Mouse (Mus musculus) neural tube, embryonic 13.5 days (tissue): ENCODE results near the gene Pptc7. TPM values are rescaled to one million over a fixed set of nuclear protein-coding genes. Genes with fewer than 3 reads are reported as not detected.
"Not testable (repeated sequence)": the region's sequence is repeated elsewhere in the genome, so short reads cannot be mapped to it uniquely, and the experiment has no call there.

Experiments
- ATAC-seq: fragments of 200-750 bp; cut with Nextera tagmentation; 2 replicates; pipeline ENCODE4 v1.8.0; 2017; ENCODE audit warnings: low read depth, mild to moderate bottlenecking, moderate TSS enrichment, moderate library complexity
- H3K27ac ChIP-seq: fragments of 300-500 bp; sonication (generic); replicated peaks from 2 replicates; pipeline ENCODE4 v1.5.1; 2015; ENCODE audit warnings: moderate library complexity, mild to moderate bottlenecking, inconsistent platforms
- H3K27me3 ChIP-seq: fragments of 300-500 bp; sonication (generic); 2 replicates; pipeline ENCODE4 v1.6.1; 2015; ENCODE audit warnings: mild to moderate bottlenecking, inconsistent platforms
- H3K36me3 ChIP-seq: fragments of 300-500 bp; sonication (generic); 2 replicates; pipeline ENCODE4 v1.6.1; 2015; ENCODE audit warnings: mild to moderate bottlenecking, inconsistent platforms
- H3K4me1 ChIP-seq: fragments of 300-500 bp; sonication (generic); replicated peaks from 2 replicates; pipeline ENCODE4 v1.6.1; 2015; ENCODE audit warnings: inconsistent platforms
- H3K4me2 ChIP-seq: fragments of 300-500 bp; sonication (generic); 2 replicates; pipeline ENCODE4 v1.6.1; 2015; ENCODE audit warnings: inconsistent platforms, mild to moderate bottlenecking, moderate library complexity
- H3K4me3 ChIP-seq: fragments of 300-500 bp; sonication (generic); 2 replicates; pipeline ENCODE4 v1.5.1; 2015; ENCODE audit warnings: mild to moderate bottlenecking, inconsistent platforms
- H3K9ac ChIP-seq: fragments of 300-500 bp; sonication (generic); 2 replicates; pipeline ENCODE4 v1.6.1; 2015; ENCODE audit warnings: moderate library complexity, mild to moderate bottlenecking, inconsistent platforms
- H3K9me3 ChIP-seq: fragments of 300-500 bp; sonication (generic); 2 replicates; pipeline ENCODE4 v1.6.1; 2016; ENCODE audit warnings: inconsistent platforms
- WGBS: fragments of 180-500 bp; shearing (Covaris S2); methylation state at CpG from one replicate; pipeline ENCODE4 v1.1.7; 2015; 5-methylcytosine and 5-hydroxymethylcytosine counted together
- polyA plus RNA-seq: library from polyadenylated mRNA; unstranded; fragments of >200 nt; fragmentation: Nextera tagmentation; extraction: Ambion mirVana; gene quantifications from 2 replicates; pipeline ENCODE4 v1.2.1, GENCODE M21; 2015

The Pptc7 gene
- polyA plus RNA-seq, 1 experiment from 2014 or later, result 8.5 TPM

DNA sequence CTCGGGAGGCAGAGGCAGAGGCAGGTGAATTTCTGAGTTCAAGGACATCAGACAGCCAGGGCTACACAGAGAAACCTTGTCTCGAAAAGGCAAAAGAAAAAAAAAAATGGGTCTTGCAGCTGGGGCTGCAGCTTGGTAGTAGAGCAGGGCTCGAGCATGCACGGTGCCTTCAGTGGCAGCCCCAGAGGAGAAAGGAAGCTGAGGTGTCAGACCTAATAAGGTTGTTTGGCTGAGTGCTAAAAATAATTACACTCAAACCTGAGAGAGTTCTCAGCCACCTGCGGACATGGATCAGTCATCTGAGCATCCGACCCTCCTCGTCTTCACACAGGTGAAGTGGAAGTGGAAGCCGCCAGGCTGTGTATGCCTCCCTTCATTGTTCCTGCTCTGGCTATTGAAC, 26.5 kb downstream of the Pptc7 start:
- H3K9me3 ChIP-seq, result no peaks in the 10 kb centered on the region
- no peak overlapping the region for H3K4me3 ChIP-seq
- ATAC-seq, result no peak
- peaks cover 63% of the 10 kb centered on the region for H3K36me3 ChIP-seq
- no peak overlapping the region for H3K9ac ChIP-seq
- H3K4me2 ChIP-seq, result no peak overlapping the region
- no peaks in the 10 kb centered on the region for H3K27me3 ChIP-seq
- H3K4me1 ChIP-seq, result peaks cover 5% of the 10 kb centered on the region; the same call in 1 of the 2 replicates
- H3K27ac ChIP-seq, result no peak overlapping the region
- WGBS, result 86% methylated on average over 8 of the region's 8 CpGs

DNA sequence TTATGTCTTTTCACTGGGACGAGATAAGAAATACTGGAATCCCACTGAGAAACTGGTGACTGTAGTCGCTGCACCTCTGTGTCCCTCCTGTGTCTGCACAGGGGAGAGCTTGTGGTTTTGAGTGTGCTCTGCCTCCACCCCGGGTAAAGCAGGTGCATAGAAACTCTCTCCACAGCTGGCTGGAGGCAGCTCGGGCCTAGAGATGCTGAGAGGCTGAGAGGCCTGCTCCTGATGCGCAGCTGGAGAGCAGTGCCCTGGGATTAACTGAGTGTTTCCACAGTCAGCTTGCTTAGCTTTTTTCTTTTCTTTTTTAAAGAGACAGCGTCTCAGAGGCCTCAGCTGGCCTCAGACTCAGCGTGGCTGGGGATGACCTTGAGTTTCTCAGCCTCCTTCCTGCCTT, 27.5 kb downstream of the Pptc7 start:
- H3K9ac ChIP-seq, result no peak overlapping the region
- H3K4me3 ChIP-seq, result no peak overlapping the region
- WGBS, result 72% methylated on average over 7 of the region's 7 CpGs
- ATAC-seq, result no peak
- H3K4me2 ChIP-seq, result no peak overlapping the region
- no peak overlapping the region for H3K27ac ChIP-seq
- H3K27me3 ChIP-seq, result no peaks in the 10 kb centered on the region
- peaks cover 5% of the 10 kb centered on the region; the same call in 1 of the 2 replicates for H3K4me1 ChIP-seq
- H3K36me3 ChIP-seq, result peaks cover 65% of the 10 kb centered on the region
- no peaks in the 10 kb centered on the region for H3K9me3 ChIP-seq

DNA sequence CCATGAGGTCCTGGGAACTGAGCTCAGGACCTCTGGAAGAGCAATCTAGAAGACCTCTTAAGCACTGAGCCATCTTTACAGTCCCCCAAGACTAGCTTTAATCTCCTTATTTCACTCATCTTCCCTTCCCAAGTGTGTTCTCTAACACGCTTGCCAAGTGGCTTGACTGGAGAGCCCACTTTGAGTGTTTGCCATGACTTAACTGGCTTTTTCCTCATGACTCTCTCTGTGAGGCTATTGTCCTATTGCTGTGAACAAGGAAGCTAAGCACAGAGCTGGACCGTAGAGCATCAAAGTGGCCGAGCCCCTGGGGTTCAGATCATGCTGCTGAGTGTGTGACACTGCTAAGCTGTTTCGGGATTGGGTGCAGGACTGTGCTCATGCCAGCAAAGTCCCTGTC, 28.2 kb downstream of the Pptc7 start:
- 86% methylated on average over 4 of the region's 4 CpGs for WGBS

DNA sequence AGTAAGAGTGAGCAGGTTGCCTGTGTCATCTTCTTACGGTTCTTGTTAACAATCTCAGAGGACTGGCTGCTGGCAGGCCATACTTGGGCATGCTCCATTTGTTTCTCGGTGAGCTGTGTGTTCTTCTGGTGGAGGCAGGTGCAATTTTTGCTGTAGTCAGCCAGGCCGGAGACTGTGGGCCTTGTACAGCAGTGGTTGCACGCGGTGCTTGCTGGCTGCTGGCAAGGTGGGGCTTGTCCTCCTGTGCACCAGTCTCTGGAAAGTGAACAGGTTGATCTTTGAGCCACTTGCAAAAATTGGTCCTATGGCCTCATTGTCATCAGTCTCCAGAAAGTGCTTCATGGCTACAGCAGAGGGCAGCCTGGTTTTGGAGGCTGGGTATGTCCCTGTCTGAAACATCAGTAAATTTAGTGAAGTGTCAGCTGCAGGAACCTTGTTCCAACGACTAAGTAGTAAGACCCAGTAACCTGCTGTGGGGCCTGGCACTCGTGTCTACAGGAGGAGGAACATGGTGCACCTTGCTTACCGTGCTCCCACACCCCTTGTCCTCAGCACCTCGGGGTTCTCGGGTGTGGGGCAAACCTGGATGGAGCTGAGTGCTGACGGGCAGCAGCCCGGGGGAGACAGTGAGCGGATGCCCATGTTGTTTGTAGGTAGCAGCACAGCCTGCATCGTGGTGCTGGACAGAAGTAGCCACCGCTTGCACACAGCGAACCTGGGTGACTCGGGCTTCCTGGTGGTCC, 28.9 kb downstream of the Pptc7 start:
- 91% methylated on average over 17 of the region's 17 CpGs for WGBS
- Histone ChIP-seq H3K27ac (no peak overlapping the region), H3K9ac (no peak overlapping the region), H3K27me3 (no peaks in the 10 kb centered on the region), H3K36me3 (peaks cover 70% of the 10 kb centered on the region), H3K4me2 (no peak overlapping the region), H3K4me1 (peaks cover 5% of the 10 kb centered on the region; the same call in 1 of the 2 replicates), H3K9me3 (no peaks in the 10 kb centered on the region), H3K4me3 (no peak overlapping the region)
- no peak for ATAC-seq

More for the DNA sequence above, 28.2 kb downstream of the Pptc7 start:
- no peak for ATAC-seq
- Histone ChIP-seq H3K27me3 (no peaks in the 10 kb centered on the region), H3K4me1 (peaks cover 5% of the 10 kb centered on the region; the same call in 1 of the 2 replicates), H3K36me3 (peaks cover 70% of the 10 kb centered on the region), H3K9me3 (no peaks in the 10 kb centered on the region), H3K9ac (no peak overlapping the region), H3K4me3 (no peak overlapping the region), H3K27ac (no peak overlapping the region), H3K4me2 (no peak overlapping the region)

DNA sequence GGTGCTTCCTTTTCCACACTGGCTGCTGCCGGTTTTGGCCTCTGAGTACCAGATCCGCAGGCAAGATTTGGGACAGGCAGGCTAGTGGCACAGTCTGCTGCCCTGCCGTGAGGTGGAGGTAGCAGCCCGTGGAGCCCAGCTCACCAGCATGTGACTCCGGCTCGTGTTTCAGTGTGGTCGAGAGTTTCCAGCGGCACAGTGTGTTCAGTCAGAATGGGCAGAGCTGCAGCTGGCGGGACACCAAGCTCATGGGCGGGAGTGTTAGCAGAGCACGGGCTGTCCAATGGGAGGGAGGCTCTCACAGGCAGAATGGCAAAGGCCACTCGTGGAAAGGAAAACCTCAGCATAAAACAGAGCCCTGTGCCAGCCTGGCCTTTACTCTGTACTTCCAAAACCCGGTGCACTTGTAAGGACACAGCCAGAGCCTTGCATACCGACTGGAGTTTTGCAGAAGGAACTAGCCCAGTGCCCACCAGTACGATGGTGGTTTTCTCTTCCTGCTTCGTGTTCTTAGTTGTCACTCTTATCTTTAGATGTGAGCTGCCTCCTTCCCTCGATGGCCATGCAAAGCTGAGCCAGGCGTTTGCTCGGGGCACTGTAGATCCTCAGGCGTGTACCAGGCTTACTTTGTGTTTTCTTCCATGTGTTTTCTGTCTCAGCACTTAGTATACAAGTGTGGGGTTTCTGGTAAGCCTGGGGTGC, 31.0 kb downstream of the Pptc7 start:
- Histone ChIP-seq H3K4me2 (no peak overlapping the region), H3K4me1 (peaks cover 5% of the 10 kb centered on the region; the same call in 1 of the 2 replicates), H3K36me3 (peaks cover 61% of the 10 kb centered on the region), H3K27me3 (no peaks in the 10 kb centered on the region), H3K4me3 (no peak overlapping the region), H3K9ac (no peak overlapping the region), H3K27ac (no peak overlapping the region), H3K9me3 (no peaks in the 10 kb centered on the region)
- no peak for ATAC-seq
- WGBS, result 80% methylated on average over 20 of the region's 20 CpGs

DNA sequence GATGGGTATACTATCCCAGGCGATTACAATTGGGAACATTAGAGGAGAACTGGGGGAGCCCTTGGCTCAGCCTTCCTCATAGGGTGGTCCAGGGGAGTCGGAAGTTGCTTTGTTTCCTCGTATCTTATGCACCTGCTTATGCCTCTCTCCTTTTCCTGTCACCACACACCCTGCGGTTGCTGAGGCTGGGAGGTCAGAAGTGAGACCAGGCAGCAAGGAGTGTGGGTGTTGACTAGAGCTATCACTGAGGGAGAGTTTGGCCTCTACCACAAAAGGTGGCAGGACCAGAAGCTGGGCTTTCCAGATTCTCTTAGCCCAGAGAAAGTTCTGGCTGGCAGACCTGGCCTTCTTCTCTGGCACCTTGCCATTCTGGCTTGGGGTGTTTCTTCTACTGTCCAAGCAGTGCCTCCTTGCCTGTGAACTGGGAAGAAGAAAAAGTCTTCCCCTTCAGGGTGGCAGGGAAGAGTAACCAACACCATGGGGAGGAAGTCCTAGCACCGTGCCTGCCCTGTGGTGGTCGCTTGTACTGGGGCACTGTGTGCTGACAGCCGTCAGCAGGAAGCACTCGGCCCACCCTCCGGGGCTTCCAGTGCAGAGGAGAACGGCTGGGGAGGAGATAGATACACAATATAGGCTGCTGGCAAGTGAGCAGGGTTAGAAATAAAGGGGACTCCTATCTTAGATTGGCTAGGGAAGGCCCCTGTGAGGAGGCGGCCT, 33.3 kb downstream of the Pptc7 start:
- 81% methylated on average over 11 of the region's 11 CpGs for WGBS
- no peaks in the 10 kb centered on the region for H3K9me3 ChIP-seq
- no peak overlapping the region for H3K4me3 ChIP-seq
- ATAC-seq, result no peak
- H3K27me3 ChIP-seq, result no peaks in the 10 kb centered on the region
- peaks cover 1% of the 10 kb centered on the region; the same call in 1 of the 2 replicates for H3K4me1 ChIP-seq
- H3K4me2 ChIP-seq, result no peak overlapping the region
- H3K9ac ChIP-seq, result no peak overlapping the region
- H3K36me3 ChIP-seq, result peaks cover 65% of the 10 kb centered on the region
- H3K27ac ChIP-seq, result no peak overlapping the region

DNA sequence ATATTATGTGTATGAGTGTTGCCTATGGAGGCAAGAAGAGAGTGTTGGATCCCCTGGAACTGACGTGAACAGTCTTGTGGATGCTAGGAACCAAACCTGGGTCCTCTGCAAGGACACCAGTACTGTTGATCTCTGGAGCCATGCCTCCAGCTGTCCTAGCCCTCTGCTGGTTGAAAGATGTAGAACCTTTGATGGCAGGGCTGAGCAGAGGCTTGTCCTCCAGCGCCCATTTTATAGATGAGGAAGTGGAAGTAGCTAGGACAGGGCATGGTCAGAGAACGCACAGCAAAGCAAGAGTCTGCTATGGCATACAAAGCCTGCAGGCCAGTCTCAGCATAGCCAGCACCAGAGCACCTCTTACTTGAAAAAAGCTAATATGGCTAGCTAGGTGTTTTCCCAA, 33.9 kb downstream of the Pptc7 start:
- Histone ChIP-seq H3K4me3 (no peak overlapping the region), H3K9ac (no peak overlapping the region), H3K27ac (no peak overlapping the region), H3K36me3 (peaks cover 67% of the 10 kb centered on the region), H3K9me3 (no peaks in the 10 kb centered on the region), H3K4me2 (no peak overlapping the region), H3K27me3 (no peaks in the 10 kb centered on the region), H3K4me1 (no peaks in the 10 kb centered on the region; the same call in 1 of the 2 replicates)
- 76% methylated on average over 3 of the region's 3 CpGs for WGBS
- no peak for ATAC-seq

DNA sequence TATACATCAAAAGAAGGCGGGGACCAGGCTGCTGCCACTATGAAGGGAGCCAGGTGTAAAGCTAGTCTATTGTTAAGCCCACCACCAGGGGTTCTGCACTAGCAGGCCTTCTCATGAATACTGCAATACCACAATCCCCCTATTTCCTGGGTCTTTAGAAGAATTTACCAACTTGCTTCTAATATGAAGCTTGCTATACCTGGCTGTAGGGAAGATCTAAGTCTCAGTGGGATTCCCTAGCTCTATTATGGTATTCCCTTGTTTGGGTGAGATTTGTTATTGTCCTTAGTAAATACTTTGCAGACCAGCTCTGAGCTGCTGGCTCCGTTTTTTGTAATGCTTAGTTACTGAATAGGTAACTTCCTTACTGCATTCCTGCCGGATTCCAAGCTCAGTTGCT, 34.8 kb downstream of the Pptc7 start:
- H3K27ac ChIP-seq, H3K9ac ChIP-seq, H3K27me3 ChIP-seq, ATAC-seq, H3K4me2 ChIP-seq, H3K9me3 ChIP-seq, H3K4me3 ChIP-seq, H3K4me1 ChIP-seq: not testable (repeated sequence)
- 81% methylated on average over 3 of the region's 3 CpGs for WGBS
- peaks cover 58% of the 10 kb centered on the region for H3K36me3 ChIP-seq

DNA sequence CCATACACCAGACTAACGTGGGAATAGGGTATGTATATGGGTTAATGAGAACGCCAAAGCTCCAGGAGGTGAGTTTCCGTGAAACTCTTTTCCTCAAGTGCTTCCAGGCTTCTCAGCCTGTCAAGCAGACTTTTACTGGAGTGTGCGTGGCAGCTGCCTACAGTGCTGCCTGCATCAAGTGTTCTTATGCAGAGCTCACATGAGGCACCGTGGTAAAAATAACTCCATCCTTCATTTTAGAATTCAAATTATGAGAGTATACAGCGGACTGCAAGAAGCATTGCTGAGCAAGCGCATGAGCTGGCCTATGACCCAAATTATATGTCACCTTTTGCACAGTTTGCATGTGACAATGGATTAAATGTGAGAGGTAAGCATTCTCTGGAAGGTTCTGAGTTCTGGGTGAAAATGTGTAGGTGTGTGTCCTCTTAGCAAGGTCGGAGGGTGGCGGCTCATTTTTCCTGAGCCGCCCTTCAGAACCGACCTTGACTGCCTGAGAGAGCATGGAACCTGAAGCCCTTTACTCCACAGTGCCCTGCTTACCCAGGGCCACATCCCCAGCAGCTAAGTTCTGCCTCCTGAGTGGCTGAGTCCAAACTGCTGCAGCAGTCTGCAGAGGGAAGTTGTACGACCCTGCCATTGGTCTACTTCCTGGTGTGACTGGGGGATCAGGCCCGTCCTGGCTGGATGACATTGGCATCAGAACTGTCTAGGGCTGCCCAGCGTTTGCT, 35.5 kb downstream of the Pptc7 start:
- no peak overlapping the region for H3K27ac ChIP-seq
- 83% methylated on average over 14 of the region's 14 CpGs for WGBS

DNA sequence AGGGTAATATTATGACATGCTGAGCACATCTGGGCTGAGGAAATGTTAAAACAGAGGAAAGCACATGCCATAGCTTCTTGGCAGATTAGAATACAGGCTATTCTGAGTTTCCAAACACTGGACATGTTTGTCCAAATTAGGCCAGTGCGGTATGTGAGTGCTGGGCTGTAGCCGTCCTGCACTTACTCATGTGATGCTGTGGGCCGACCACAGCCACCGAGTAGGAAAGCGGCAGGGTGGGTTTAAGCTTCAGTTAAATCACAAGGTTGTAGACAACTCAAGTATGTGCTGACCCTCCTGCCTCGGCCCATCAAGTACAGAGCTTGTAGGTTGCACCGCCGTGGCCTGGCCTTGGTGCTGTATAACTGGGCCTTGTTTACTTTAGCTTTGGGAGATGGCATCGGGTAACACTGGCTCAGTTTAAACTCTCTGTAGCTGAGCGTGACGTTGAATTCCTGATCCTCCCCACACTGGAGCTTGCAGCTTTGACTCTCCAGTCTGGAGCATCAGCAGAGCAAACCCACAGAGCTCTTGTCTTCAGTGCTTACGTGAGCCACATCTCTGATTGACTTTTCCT, 36.1 kb downstream of the Pptc7 start:
- no peaks in the 10 kb centered on the region for H3K9me3 ChIP-seq
- H3K4me1 ChIP-seq, result no peaks in the 10 kb centered on the region
- H3K36me3 ChIP-seq, result peaks cover 57% of the 10 kb centered on the region
- no peak overlapping the region for H3K4me3 ChIP-seq
- H3K27ac ChIP-seq, result no peak overlapping the region
- 81% methylated on average over 12 of the region's 12 CpGs for WGBS
- no peak for ATAC-seq
- no peak overlapping the region for H3K9ac ChIP-seq
- no peak overlapping the region for H3K4me2 ChIP-seq
- no peaks in the 10 kb centered on the region for H3K27me3 ChIP-seq

More for the DNA sequence above, 35.5 kb downstream of the Pptc7 start:
- H3K9me3 ChIP-seq, result no peaks in the 10 kb centered on the region
- H3K4me1 ChIP-seq, result no peaks in the 10 kb centered on the region; the same call in 1 of the 2 replicates
- no peak overlapping the region for H3K4me2 ChIP-seq
- no peak for ATAC-seq
- peaks cover 57% of the 10 kb centered on the region for H3K36me3 ChIP-seq
- H3K4me3 ChIP-seq, result no peak overlapping the region
- no peak overlapping the region for H3K9ac ChIP-seq
- H3K27me3 ChIP-seq, result no peaks in the 10 kb centered on the region

DNA sequence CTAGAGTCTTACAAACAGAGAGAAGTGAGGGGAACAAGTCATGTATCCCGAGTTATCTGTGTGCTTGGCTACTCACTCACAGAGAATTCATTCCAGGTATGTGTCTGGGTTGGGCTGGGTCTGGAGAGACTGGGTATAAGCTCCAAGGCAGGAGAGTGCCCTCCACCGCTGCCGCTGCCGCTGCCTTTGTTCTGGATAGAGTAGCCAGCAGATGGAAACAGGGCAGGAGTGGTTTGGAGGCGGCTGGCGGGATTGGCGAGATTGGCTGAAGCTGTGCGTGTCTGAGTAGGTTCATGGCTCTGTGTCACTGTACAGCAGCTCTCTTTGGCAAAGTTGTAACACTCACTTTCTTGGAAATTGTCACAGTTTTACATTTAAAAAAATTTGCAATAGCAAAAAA, 39.4 kb downstream of the Pptc7 start:
- Histone ChIP-seq H3K4me2 (no peak overlapping the region), H3K27ac (no peak overlapping the region), H3K9ac (no peak overlapping the region), H3K4me3 (no peak overlapping the region), H3K9me3 (no peaks in the 10 kb centered on the region), H3K27me3 (no peaks in the 10 kb centered on the region), H3K36me3 (peaks cover 68% of the 10 kb centered on the region), H3K4me1 (no peaks in the 10 kb centered on the region)
- no peak for ATAC-seq
- WGBS, result 71% methylated on average over 8 of the region's 8 CpGs
